Mouse (Mus musculus): ENCODE results near the gene Hoxd4. TPM values are rescaled to one million over a fixed set of nuclear protein-coding genes. Genes with fewer than 3 reads are reported as not detected.

Gene Hoxd4
- total RNA-seq, 1 experiment: 0.94 TPM

GRCm38 (mm10) chr2:74736688-74737577 lies 25.2 kb downstream of the Hoxd4 start:
- peaks cover 0 to 2% of the 10 kb centered on the region in 2 experiments; a peak in 1 of 4 replicates for H3K4me1 ChIP-seq (ENCODE audit: control insufficient read depth in 2 of 2, insufficient read depth in 2 of 2, low read length in 2 of 2, poor library complexity in 1 of 2)
- no peak for DNase-seq (ENCODE audit: low read depth, low spot score)
- no peak overlapping the region for H3K4me3 ChIP-seq (ENCODE audit: insufficient read depth in 1 of 2, low read depth in 1 of 2, low read length in 2 of 2, poor library complexity in 1 of 2, severe bottlenecking in 1 of 2)
- in situ Hi-C loops (cut with MboI; ENCODE audit: low sequenced_read_pairs in 2 of 2, unreplicated experiment in 2 of 2): loop anchor here in 1 of 2 experiments (5.0 kb wide), 1 partner anchor 45 kb away; the partner anchor contains the start of gene Hoxd10
- no peak overlapping the region for H3K27ac ChIP-seq (ENCODE audit: insufficient read depth, low read depth, low read length, poor library complexity, severe bottlenecking)
- no peaks in the 10 kb centered on the region for H3K9me3 ChIP-seq (ENCODE audit: control insufficient read depth, insufficient read depth, low read depth, low read length)
- H3K36me3 ChIP-seq (ENCODE audit: control insufficient read depth, insufficient read depth, low read length, poor library complexity, severe bottlenecking): no peaks in the 10 kb centered on the region
- TF ChIP-seq CHD2 (IDR thresholded peaks at IDR 0.05; ENCODE audit: low read depth, low read length) (no peak), MAFK (IDR thresholded peaks at IDR 0.05; ENCODE audit: insufficient read depth, low read depth, low read length) (no peak), ZNF384 (IDR thresholded peaks at IDR 0.05; ENCODE audit: low read depth, low read length) (no peak), HCFC1 (IDR thresholded peaks at IDR 0.05; ENCODE audit: borderline replicate concordance, insufficient read depth, low read length) (no peak), ZC3H11A (IDR thresholded peaks at IDR 0.05; ENCODE audit: borderline replicate concordance, low read depth, low read length) (no peak)
- no peak overlapping the region for H3K9ac ChIP-seq (ENCODE audit: insufficient read depth, low read depth, low read length, poor library complexity, severe bottlenecking)

DNA sequence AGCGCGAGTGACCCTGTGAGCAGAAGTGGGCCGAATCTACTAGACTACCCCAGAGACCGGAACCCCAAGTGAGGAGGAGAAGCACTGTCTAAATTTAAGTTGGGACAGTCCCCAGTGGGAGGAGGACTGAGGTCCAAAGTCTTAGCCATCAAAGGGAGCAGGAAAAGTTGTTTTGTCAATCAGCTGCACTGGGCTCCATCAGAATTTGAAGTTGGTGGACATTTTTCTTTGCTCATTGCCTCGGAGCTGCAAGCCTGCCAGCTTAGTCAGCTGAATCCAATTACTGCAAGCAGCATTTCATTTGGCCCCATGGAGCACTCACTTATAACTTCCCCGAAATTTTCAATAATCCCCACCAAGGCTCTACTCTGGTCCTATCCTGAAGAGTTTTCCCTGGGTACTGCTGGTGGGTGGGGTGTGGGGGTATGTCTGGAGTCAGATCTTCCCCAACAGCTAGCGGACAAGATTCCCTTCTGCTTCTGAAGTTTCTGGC lies 25.9 kb downstream of the Hoxd4 start:
- peaks cover 0 to 2% of the 10 kb centered on the region in 2 experiments; a peak in 1 of 4 replicates for H3K4me1 ChIP-seq (ENCODE audit: control insufficient read depth in 2 of 2, insufficient read depth in 2 of 2, low read length in 2 of 2, poor library complexity in 1 of 2)
- TF ChIP-seq ZC3H11A (IDR thresholded peaks at IDR 0.05; ENCODE audit: borderline replicate concordance, low read depth, low read length) (no peak), MAFK (IDR thresholded peaks at IDR 0.05; ENCODE audit: insufficient read depth, low read depth, low read length) (no peak), ZNF384 (IDR thresholded peaks at IDR 0.05; ENCODE audit: low read depth, low read length) (no peak), CHD2 (IDR thresholded peaks at IDR 0.05; ENCODE audit: low read depth, low read length) (no peak), HCFC1 (IDR thresholded peaks at IDR 0.05; ENCODE audit: borderline replicate concordance, insufficient read depth, low read length) (no peak)
- no peak overlapping the region for H3K27ac ChIP-seq (ENCODE audit: insufficient read depth, low read depth, low read length, poor library complexity, severe bottlenecking)
- H3K4me3 ChIP-seq (ENCODE audit: insufficient read depth in 1 of 2, low read depth in 1 of 2, low read length in 2 of 2, poor library complexity in 1 of 2, severe bottlenecking in 1 of 2): no peak overlapping the region
- no peak for DNase-seq (ENCODE audit: low read depth, low spot score)
- no peak overlapping the region for H3K9ac ChIP-seq (ENCODE audit: insufficient read depth, low read depth, low read length, poor library complexity, severe bottlenecking)
- no peaks in the 10 kb centered on the region for H3K36me3 ChIP-seq (ENCODE audit: control insufficient read depth, insufficient read depth, low read length, poor library complexity, severe bottlenecking)
- in situ Hi-C loops (cut with MboI; ENCODE audit: low sequenced_read_pairs in 2 of 2, unreplicated experiment in 2 of 2): loop anchor here in 1 of 2 experiments (5.0 kb wide), 1 partner anchor 45 kb away; the partner anchor contains the start of gene Hoxd10
- H3K9me3 ChIP-seq (ENCODE audit: control insufficient read depth, insufficient read depth, low read depth, low read length): no peaks in the 10 kb centered on the region

DNA sequence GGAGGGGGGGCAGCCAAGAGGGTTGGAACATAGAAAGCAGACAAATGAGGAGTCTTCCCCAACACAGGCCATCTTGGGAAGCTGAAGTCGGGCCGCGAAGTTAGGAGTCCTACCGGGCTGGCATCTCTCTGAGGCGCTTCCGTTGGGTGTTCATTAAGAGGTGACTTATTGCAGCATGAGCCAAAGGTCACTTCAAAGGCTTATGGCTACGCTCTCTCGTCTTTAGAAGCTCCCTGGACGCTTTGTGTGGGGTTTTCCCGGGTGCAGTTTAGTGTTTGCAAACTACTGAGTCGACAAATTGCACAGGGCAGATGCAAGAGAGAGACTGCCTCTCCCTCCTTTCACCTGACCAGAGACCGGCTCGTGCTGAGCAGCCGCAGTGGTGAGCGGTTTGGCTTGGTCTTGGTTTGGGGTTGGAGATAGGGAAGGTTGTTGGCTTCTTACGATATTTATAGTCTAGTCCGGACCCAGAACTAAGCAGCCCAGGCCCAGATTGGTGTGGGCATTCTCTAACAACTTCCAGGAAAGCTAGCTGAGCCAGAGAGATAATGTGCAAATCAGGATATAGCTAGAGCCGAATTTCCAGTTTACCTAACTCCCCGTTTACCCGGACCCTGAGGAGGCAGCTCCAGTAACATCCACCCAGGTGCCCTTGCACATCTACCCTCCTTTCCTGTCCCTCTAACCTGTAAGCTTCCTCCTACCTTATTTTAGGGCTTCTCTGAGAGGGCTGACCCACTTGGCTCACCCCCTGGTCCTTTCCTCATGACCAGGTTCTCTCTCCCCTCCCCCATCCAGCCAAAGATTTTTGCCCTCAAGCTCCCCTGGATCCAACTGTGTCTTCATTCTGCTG lies 27.1 kb downstream of the Hoxd4 start:
- no peak overlapping the region for H3K27ac ChIP-seq (ENCODE audit: insufficient read depth, low read depth, low read length, poor library complexity, severe bottlenecking)
- peaks cover 0 to 2% of the 10 kb centered on the region in 2 experiments; a peak in 1 of 4 replicates for H3K4me1 ChIP-seq (ENCODE audit: control insufficient read depth in 2 of 2, insufficient read depth in 2 of 2, low read length in 2 of 2, poor library complexity in 1 of 2)
- no peak for DNase-seq (ENCODE audit: low read depth, low spot score)
- no peaks in the 10 kb centered on the region for H3K36me3 ChIP-seq (ENCODE audit: control insufficient read depth, insufficient read depth, low read length, poor library complexity, severe bottlenecking)
- no peak for TF ChIP-seq HCFC1 (IDR thresholded peaks at IDR 0.05; ENCODE audit: borderline replicate concordance, insufficient read depth, low read length)
- TF ChIP-seq MAFK (IDR thresholded peaks at IDR 0.05; ENCODE audit: insufficient read depth, low read depth, low read length): no peak
- TF ChIP-seq CHD2 (IDR thresholded peaks at IDR 0.05; ENCODE audit: low read depth, low read length): no peak
- no peak for TF ChIP-seq ZNF384 (IDR thresholded peaks at IDR 0.05; ENCODE audit: low read depth, low read length)
- TF ChIP-seq ZC3H11A (IDR thresholded peaks at IDR 0.05; ENCODE audit: borderline replicate concordance, low read depth, low read length): no peak
- H3K9ac ChIP-seq (ENCODE audit: insufficient read depth, low read depth, low read length, poor library complexity, severe bottlenecking): no peak overlapping the region
- H3K4me3 ChIP-seq (ENCODE audit: insufficient read depth in 1 of 2, low read depth in 1 of 2, low read length in 2 of 2, poor library complexity in 1 of 2, severe bottlenecking in 1 of 2): no peak overlapping the region
- in situ Hi-C loops (cut with MboI; ENCODE audit: low sequenced_read_pairs in 2 of 2, unreplicated experiment in 2 of 2): loop anchor here in 1 of 2 experiments (5.0 kb wide), 1 partner anchor 47 kb away; the partner anchor contains the start of gene Hoxd10
- no peaks in the 10 kb centered on the region for H3K9me3 ChIP-seq (ENCODE audit: control insufficient read depth, insufficient read depth, low read depth, low read length)

GRCm38 (mm10) chr2:74739476-74739800 lies 27.7 kb downstream of the Hoxd4 start:
- no peak for DNase-seq (ENCODE audit: low read depth, low spot score)
- in situ Hi-C loops (cut with MboI; ENCODE audit: low sequenced_read_pairs in 2 of 2, unreplicated experiment in 2 of 2): loop anchor here in 1 of 2 experiments (5.0 kb wide), 1 partner anchor 47 kb away; the partner anchor contains the start of gene Hoxd10
- Histone ChIP-seq H3K4me1 (ENCODE audit: control insufficient read depth in 2 of 2, insufficient read depth in 2 of 2, low read length in 2 of 2, poor library complexity in 1 of 2) (peaks cover 0 to 2% of the 10 kb centered on the region in 2 experiments; a peak in 1 of 4 replicates), H3K9me3 (ENCODE audit: control insufficient read depth, insufficient read depth, low read depth, low read length) (no peaks in the 10 kb centered on the region), H3K27ac (ENCODE audit: insufficient read depth, low read depth, low read length, poor library complexity, severe bottlenecking) (no peak overlapping the region), H3K9ac (ENCODE audit: insufficient read depth, low read depth, low read length, poor library complexity, severe bottlenecking) (no peak overlapping the region), H3K36me3 (ENCODE audit: control insufficient read depth, insufficient read depth, low read length, poor library complexity, severe bottlenecking) (no peaks in the 10 kb centered on the region), H3K4me3 (ENCODE audit: insufficient read depth in 1 of 2, low read depth in 1 of 2, low read length in 2 of 2, poor library complexity in 1 of 2, severe bottlenecking in 1 of 2) (no peak overlapping the region)
- TF ChIP-seq MAFK (IDR thresholded peaks at IDR 0.05; ENCODE audit: insufficient read depth, low read depth, low read length) (no peak), HCFC1 (IDR thresholded peaks at IDR 0.05; ENCODE audit: borderline replicate concordance, insufficient read depth, low read length) (no peak), CHD2 (IDR thresholded peaks at IDR 0.05; ENCODE audit: low read depth, low read length) (no peak), ZC3H11A (IDR thresholded peaks at IDR 0.05; ENCODE audit: borderline replicate concordance, low read depth, low read length) (no peak), ZNF384 (IDR thresholded peaks at IDR 0.05; ENCODE audit: low read depth, low read length) (no peak)
